Mouse (Mus musculus): ENCODE data around the gene Bin2.

GRCm38 (mm10) chr15:100599276-100600046 is 69.9 kb downstream of the Bin2 start, which contains the start of gene Pou6f1:
- TF ChIP-seq CTCF (IDR thresholded peaks at IDR 0.05; ENCODE audit: borderline replicate concordance, extremely low read depth, insufficient read depth, insufficient read length): no peak
- TF ChIP-seq POLR2A (IDR thresholded peaks at IDR 0.05; ENCODE audit: borderline replicate concordance, extremely low read depth, insufficient read depth, insufficient read length, poor library complexity, severe bottlenecking): peak; percentile 50

Data from brain, embryonic 14.5 days (tissue).